Mouse (Mus musculus) embryonic facial prominence, embryonic 11.5 days (tissue): ENCODE results near the gene Auts2. TPM values are rescaled to one million over a fixed set of nuclear protein-coding genes. Genes with fewer than 3 reads are reported as not detected.
A peak's percentile ranks its signal among the peaks of the same experiment; 100 is the strongest.

Experiments used
- ATAC-seq: fragments of 200-750 bp; cut with Nextera tagmentation; replicated peaks from 2 replicates; pipeline ENCODE4 v1.8.0; 2017; ENCODE audit warnings: low read depth; ENCODE audit not compliant: insufficient number of reproducible peaks, low FRiP score, low TSS enrichment
- DNase-seq: peaks from one replicate; pipeline ENCODE4 v3.0.0-alpha.2; 2015; ENCODE audit warnings: low spot score
- H3K27ac ChIP-seq: fragments of 300-500 bp; sonication (generic); replicated peaks from 2 replicates; pipeline ENCODE4 v1.5.1; 2014; ENCODE audit warnings: mild to moderate bottlenecking, low read depth, low read length, control low read depth
- H3K27me3 ChIP-seq: fragments of 300-500 bp; sonication (generic); 2 replicates; pipeline ENCODE4 v1.6.1; 2014; ENCODE audit warnings: mild to moderate bottlenecking, low read length, moderate library complexity, mixed read lengths; ENCODE audit not compliant: control insufficient read depth, insufficient read depth
- H3K36me3 ChIP-seq: fragments of 300-500 bp; sonication (generic); replicated peaks from 2 replicates; pipeline ENCODE4 v1.6.1; 2014; ENCODE audit warnings: low read depth, mild to moderate bottlenecking, low read length, moderate library complexity, mixed read lengths; ENCODE audit not compliant: control insufficient read depth, insufficient read depth
- H3K4me1 ChIP-seq: fragments of 300-500 bp; sonication (generic); 2 replicates; pipeline ENCODE4 v1.6.1; 2014; ENCODE audit warnings: low read length, mixed read lengths; ENCODE audit not compliant: control insufficient read depth, insufficient read depth
- H3K4me2 ChIP-seq: fragments of 300-500 bp; sonication (generic); 2 replicates; pipeline ENCODE4 v1.6.1; 2014; ENCODE audit warnings: low read depth, mild to moderate bottlenecking, control low read depth, low read length, moderate library complexity
- H3K4me3 ChIP-seq: fragments of 300-500 bp; sonication (generic); 2 replicates; pipeline ENCODE4 v1.5.1; 2014; ENCODE audit warnings: low read depth, low read length, control low read depth
- H3K9ac ChIP-seq: fragments of 300-500 bp; sonication (generic); replicated peaks from 2 replicates; pipeline ENCODE4 v1.6.1; 2014; ENCODE audit warnings: mild to moderate bottlenecking, control low read depth, low read length
- H3K9me3 ChIP-seq: fragments of 300-500 bp; sonication (generic); replicated peaks from 2 replicates; pipeline ENCODE4 v1.6.1; 2016; ENCODE audit warnings: mild to moderate bottlenecking, low read length, inconsistent platforms, mixed read lengths; ENCODE audit not compliant: control insufficient read depth
- WGBS: fragments of 180-500 bp; shearing (Covaris S2); extraction: QIAGEN DNeasy Blood & Tissue Kit; methylation state at CpG from one replicate; pipeline ENCODE4 v1.1.7; 2014; 5-methylcytosine and 5-hydroxymethylcytosine counted together
- polyA plus RNA-seq: library from polyadenylated mRNA; unstranded; fragments of >200 nt; fragmentation: Nextera tagmentation; extraction: Ambion mirVana; gene quantifications from 2 replicates; pipeline ENCODE4 v1.2.1, GENCODE M21; 2014

The Auts2 gene
- polyA plus RNA-seq, 1 experiment from 2014 or later, result 30.5 TPM

- no peak overlapping the region for H3K4me3 ChIP-seq
- H3K27ac ChIP-seq, result no peak overlapping the region
- H3K4me2 ChIP-seq, result no peak overlapping the region
- H3K4me1 ChIP-seq, result no peaks in the 10 kb centered on the region
- DNase-seq (peak; percentile 27), ATAC-seq (no peak)
- no peaks in the 10 kb centered on the region for H3K9me3 ChIP-seq
- 52% methylated on average over 15 of the region's 15 CpGs for WGBS
- H3K36me3 ChIP-seq, result no peaks in the 10 kb centered on the region
- no peak overlapping the region for H3K9ac ChIP-seq
- H3K27me3 ChIP-seq, result no peaks in the 10 kb centered on the region
Measured at GRCm38 (mm10) chr5:132030941-132031531, 512.1 kb downstream of the Auts2 start.

GRCm38 (mm10) chr5:132029638-132030037 is 513.5 kb downstream of the Auts2 start:
- no peaks in the 10 kb centered on the region for H3K9me3 ChIP-seq
- no peak overlapping the region for H3K4me2 ChIP-seq
- no peak for DNase-seq
- no peak for ATAC-seq
- H3K9ac ChIP-seq, result no peak overlapping the region
- H3K4me3 ChIP-seq, result no peak overlapping the region
- no peaks in the 10 kb centered on the region for H3K27me3 ChIP-seq
- H3K4me1 ChIP-seq, result no peaks in the 10 kb centered on the region
- WGBS, result 83% methylated on average over 11 of the region's 11 CpGs
- no peak overlapping the region for H3K27ac ChIP-seq
- no peaks in the 10 kb centered on the region for H3K36me3 ChIP-seq

- Histone ChIP-seq H3K27me3 (no peaks in the 10 kb centered on the region), H3K36me3 (no peaks in the 10 kb centered on the region), H3K4me3 (no peak overlapping the region), H3K4me2 (no peak overlapping the region), H3K9me3 (no peaks in the 10 kb centered on the region), H3K9ac (no peak overlapping the region), H3K4me1 (no peaks in the 10 kb centered on the region), H3K27ac (no peak overlapping the region)
- no peak for ATAC-seq
- 49% methylated on average over 12 of the region's 12 CpGs for WGBS
- DNase-seq, result peak; percentile 70
Measured at GRCm38 (mm10) chr5:132029038-132029437, 514.1 kb downstream of the Auts2 start.

- H3K27me3 ChIP-seq, result no peaks in the 10 kb centered on the region
- ATAC-seq (no peak), DNase-seq (no peak)
- 74% methylated on average over 5 of the region's 5 CpGs for WGBS
- H3K36me3 ChIP-seq, result no peaks in the 10 kb centered on the region
- H3K9ac ChIP-seq, result no peak overlapping the region
- no peaks in the 10 kb centered on the region for H3K4me1 ChIP-seq
- H3K4me2 ChIP-seq, result no peak overlapping the region
- H3K4me3 ChIP-seq, result no peak overlapping the region
- H3K9me3 ChIP-seq, result no peaks in the 10 kb centered on the region
- H3K27ac ChIP-seq, result no peak overlapping the region
Measured at GRCm38 (mm10) chr5:132027859-132028498, 515.2 kb downstream of the Auts2 start.

GRCm38 (mm10) chr5:132013296-132013695 is 529.8 kb downstream of the Auts2 start:
- 83% methylated on average over 7 of the region's 7 CpGs for WGBS
- no peak overlapping the region for H3K27ac ChIP-seq
- no peak for DNase-seq
- H3K4me2 ChIP-seq, result no peak overlapping the region
- H3K4me3 ChIP-seq, result no peak overlapping the region
- H3K9me3 ChIP-seq, result no peaks in the 10 kb centered on the region
- no peak for ATAC-seq
- no peaks in the 10 kb centered on the region for H3K4me1 ChIP-seq
- H3K9ac ChIP-seq, result no peak overlapping the region
- no peaks in the 10 kb centered on the region for H3K36me3 ChIP-seq
- H3K27me3 ChIP-seq, result no peaks in the 10 kb centered on the region

- H3K4me3 ChIP-seq, result no peak overlapping the region
- no peaks in the 10 kb centered on the region for H3K36me3 ChIP-seq
- no peak overlapping the region for H3K9ac ChIP-seq
- no peaks in the 10 kb centered on the region for H3K4me1 ChIP-seq
- DNase-seq (no peak), ATAC-seq (no peak)
- H3K27me3 ChIP-seq, result no peaks in the 10 kb centered on the region
- H3K9me3 ChIP-seq, result no peaks in the 10 kb centered on the region
- no peak overlapping the region for H3K27ac ChIP-seq
- no peak overlapping the region for H3K4me2 ChIP-seq
Measured at GRCm38 (mm10) chr5:132011795-132012194, 531.3 kb downstream of the Auts2 start.

- Histone ChIP-seq H3K4me1 (no peaks in the 10 kb centered on the region), H3K4me3 (no peak overlapping the region), H3K4me2 (no peak overlapping the region), H3K27ac (no peak overlapping the region), H3K36me3 (no peaks in the 10 kb centered on the region), H3K9ac (no peak overlapping the region), H3K27me3 (no peaks in the 10 kb centered on the region), H3K9me3 (no peaks in the 10 kb centered on the region)
- ATAC-seq, result no peak
- WGBS, result 76% methylated on average over 7 of the region's 7 CpGs
- no peak for DNase-seq
Measured at GRCm38 (mm10) chr5:132008703-132009222, 534.4 kb downstream of the Auts2 start.

GRCm38 (mm10) chr5:132007907-132008306 is 535.2 kb downstream of the Auts2 start:
- no peak overlapping the region for H3K27ac ChIP-seq
- ATAC-seq (no peak), DNase-seq (no peak)
- H3K4me2 ChIP-seq, result no peak overlapping the region
- no peaks in the 10 kb centered on the region for H3K9me3 ChIP-seq
- no peak overlapping the region for H3K4me3 ChIP-seq
- no peaks in the 10 kb centered on the region for H3K4me1 ChIP-seq
- WGBS, result 82% methylated on average over 4 of the region's 4 CpGs
- no peaks in the 10 kb centered on the region for H3K36me3 ChIP-seq
- no peak overlapping the region for H3K9ac ChIP-seq
- H3K27me3 ChIP-seq, result no peaks in the 10 kb centered on the region
